Mouse (Mus musculus) MN1 (cell line): ENCODE data around the gene Cuedc2.

Source experiments
- DNase-seq: peaks from one replicate; pipeline ENCODE4 v3.0.0-alpha.2; 2016; ENCODE audit warnings: low spot score

Cuedc2 gene

DNA sequence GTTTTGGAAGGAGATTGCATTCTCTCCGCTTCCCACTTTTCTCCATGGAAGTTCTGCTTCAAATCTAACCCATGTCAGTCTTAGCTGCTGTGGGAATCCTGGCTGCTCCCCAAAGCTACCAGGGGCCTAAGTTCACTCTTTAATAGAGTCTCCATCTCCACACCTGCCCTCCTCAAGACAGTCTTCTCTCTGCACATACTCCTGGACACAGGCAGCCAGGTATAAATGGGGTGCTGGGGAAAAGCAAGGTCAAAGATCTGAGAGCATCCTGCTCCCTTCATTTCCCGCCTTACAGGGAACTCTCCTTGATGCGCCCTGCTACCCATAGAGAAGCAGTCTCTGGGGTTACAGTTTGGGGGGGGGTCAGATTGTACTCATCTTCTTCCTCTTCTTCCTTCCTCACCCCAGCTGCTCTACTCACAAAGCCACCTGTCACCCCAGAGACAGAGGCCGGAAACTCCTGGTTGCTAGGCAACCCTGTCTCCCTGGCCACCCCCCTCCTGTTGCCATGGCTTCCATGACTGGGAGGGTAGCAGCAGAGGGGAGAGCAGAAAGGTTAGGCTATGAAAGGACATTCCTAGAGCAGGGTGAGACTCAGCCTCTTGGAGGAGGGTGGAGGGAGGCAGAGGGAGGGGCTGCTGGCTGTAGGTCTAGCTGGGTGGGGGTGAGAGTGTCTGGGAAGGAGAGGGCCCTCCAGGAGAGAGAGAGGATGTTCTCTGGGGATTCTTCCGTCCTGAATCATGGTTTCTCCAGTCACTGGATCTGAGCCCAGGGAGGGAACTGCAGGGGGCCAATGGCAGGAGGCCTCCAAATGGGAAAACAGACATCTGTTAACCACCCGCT is 17.2 kb downstream of the Cuedc2 start:
- DNase-seq, result peak; percentile 78

GRCm38 (mm10) chr19:46320076-46320785 is 18.3 kb downstream of the Cuedc2 start:
- no peak for DNase-seq

DNA sequence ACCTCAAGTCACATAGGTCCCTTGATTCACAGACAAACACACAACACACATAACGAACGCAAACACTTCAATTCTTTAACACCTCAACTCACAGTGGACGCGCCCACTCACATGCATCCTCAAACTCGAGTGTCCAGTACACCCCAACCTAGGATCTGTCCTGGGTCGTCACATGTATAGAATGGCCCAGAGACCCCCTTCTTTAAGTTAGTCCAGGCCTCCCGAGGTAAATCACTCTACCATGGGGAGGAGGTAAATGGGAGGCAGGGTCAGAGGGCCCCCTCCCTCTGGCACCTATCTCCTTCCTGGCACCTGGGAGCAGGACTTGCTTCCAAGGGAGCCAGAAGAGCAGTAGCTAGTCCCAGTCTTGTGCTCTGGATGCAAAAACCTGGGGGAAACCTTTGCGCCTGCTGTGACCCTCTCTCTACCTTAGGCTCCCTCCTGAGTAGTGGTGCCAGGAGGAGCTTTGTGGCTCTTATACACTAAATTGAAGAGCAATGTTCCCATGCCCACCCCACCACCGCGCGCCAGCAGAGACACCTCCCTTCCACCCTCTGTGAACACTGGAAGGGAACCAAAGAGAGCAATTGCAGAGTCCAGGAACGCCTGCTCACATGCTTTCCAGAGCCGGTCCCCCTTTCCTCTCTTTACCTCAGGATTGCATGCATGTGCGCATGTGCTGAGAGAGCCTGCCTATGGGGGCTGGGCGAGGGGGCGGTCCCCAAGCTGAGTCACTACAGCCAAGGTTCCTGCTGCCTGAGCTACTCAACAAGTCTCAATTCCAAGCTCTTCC is 19.7 kb downstream of the Cuedc2 start:
- DNase-seq, result peak; percentile 83

DNA sequence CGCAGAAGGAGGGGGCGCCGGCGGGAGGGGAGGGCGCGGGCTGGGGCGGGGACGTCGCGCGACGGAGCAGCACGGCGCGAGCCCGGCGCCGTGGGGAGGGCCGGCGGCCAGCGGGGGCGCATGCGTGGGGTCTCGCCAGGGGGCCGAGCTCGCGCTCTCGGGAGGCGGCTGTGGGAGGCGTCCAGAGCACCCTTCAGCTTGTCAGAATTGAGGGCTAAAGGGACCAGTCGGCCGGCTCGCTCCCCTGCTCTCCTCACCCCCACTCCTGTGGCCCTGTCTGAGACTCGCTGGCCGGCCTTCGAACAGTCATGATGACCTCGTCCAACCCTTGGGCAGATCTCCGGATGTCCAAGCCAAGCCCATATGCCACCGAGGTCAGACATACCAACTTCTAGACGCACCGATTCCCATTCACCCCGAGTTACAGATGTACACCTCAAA is 20.5 kb downstream of the Cuedc2 start:
- DNase-seq, result peak; percentile 18

DNA sequence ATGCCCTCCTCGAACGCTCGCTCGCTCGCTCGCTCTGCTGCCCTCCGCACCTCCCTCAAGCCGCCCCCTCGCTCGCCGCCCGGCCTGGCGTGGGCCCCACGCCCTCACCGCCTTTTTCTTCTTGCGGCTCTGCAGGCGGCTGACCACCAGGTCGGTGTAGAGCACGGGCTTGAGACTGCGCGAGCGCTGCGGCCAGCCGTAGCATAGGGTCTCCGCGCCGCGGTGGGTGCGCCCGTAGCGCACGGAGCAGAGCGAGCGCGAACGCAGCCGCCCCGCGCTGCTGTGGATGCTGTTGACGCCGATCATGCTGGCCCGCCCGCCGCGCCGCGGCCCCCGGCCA is 21.0 kb downstream of the Cuedc2 start:
- DNase-seq, result no peak

- no peak for DNase-seq
These were observed 21.5 kb downstream of the Cuedc2 start for GRCm38 (mm10) chr19:46316846-46317545.

- no peak for DNase-seq
These were observed 22.5 kb downstream of the Cuedc2 start for GRCm38 (mm10) chr19:46315752-46316610.

- no peak for DNase-seq
These were observed 23.4 kb downstream of the Cuedc2 start for GRCm38 (mm10) chr19:46314872-46315742.

DNA sequence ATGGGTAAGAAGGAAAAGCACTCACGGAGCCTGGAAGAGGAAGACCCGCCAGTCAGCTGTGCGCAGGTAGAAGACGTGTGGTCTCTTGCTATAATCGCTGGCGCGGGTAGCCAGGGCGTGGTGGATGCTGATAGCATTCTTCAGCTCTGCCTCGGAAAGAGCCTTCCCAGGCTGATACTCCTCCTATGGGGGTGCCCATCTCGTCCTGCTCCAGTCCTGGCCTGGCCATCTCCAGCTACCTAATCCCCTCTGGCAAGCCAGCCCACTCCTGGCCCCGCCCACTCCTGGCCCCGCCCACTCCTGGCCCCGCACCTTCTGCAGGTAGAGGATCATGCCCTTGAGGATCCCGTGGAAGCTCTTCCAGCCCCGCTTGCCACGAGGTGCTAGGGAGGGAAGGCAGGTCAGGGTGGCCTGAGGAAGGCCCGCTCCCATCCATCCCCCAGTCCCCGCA is 24.3 kb downstream of the Cuedc2 start:
- DNase-seq, result no peak

DNA sequence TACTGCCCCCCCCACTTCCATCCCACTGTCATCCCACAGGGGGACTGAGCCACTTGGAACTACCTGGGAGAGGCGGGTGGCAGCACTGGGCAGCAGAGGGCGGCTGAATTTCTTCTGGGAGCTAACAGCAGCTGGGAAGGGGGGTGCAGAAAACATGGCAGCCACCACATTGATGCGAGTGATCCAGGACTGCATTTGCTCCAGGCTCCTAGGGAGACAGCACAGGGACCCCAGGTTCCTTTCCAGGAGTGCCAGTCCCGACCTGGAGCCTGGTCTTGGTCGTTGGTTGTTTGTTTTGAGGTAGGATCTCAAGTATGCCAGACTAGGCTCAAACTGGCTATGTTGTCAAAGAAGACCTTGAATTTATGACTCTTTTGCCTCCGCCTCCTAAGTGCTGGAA is 24.9 kb downstream of the Cuedc2 start:
- no peak for DNase-seq

DNA sequence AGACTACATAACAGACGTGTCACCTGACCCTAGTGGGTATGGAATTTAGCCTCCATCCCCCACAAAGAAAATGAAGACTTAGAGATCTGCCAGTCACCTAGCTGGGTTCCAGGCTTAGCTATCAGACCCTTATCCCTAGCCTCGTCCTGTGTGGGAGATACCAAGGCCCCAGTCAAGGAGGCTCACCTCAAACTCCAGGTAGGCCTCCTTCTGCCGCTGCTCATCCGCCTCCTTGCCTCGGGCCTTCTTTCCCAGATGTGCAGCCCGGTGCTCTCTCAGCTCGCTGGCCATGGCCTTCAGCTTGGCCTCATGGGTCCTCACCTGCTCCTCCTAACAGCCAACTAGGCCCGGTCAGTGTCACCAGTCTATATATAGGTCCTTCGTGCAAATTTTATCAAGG is 25.4 kb downstream of the Cuedc2 start:
- DNase-seq, result no peak

DNA sequence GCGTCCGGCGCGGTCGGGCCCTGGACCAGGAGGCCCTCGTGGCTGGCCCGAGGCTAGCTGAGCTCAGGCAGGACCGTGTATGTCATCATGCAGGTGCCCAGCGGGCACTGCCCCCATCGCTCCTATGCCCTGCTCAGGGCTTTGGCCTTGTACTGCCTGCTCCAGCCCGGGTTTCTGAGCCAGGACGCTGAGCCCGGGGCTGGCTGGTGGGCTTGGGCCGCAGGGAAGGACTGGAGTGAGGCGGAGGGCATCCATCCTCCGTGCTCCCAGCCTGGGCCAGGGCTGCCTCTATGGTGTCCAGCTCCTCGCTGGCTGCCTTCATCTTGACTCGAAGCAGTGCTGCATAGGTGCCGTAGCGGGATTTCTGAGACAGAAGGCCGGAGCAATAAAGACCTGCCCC is 25.9 kb downstream of the Cuedc2 start:
- DNase-seq, result no peak

DNA sequence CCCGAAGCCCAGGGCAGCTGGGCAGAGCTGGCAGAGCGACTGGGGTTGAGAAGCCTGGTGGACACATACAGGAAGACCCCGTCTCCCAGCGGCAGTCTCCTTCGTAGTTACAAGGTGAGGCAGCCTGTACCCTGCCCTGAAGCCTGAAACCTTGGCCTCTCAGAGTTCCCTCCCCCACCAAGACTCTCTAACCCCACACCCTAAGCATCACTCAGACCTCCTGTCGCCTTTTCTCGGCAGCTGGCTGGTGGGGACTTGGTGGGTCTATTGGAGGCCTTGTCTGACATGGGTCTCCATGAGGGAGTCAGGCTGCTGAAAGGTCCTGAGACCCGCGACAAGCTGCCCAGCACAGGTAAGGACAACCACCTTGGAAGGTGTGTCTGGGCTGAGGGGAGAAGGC is 27.2 kb downstream of the Cuedc2 start:
- DNase-seq, result no peak

DNA sequence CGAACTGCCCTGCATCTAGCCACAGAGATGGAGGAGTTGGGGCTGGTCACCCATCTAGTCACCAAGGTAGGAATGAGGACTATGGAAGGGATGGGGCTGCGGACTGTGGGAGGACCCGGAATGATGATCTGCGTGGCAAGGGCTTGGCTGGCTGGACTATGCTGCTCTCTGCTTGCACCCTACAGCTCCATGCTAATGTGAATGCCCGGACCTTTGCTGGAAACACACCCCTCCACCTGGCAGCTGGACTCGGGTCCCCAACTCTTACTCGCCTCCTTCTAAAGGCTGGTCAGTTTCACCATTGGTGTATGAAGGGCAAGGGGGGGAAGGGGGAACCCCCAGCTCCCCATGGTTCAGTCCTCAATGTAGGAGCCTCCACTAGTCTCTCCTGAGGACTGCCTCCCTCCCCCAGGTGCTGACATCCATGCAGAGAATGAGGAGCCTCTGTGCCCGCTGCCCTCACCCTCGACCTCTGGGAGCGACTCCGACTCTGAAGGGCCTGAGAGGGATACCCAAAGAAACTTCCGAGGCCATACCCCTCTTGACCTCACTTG is 28.1 kb downstream of the Cuedc2 start:
- no peak for DNase-seq

DNA sequence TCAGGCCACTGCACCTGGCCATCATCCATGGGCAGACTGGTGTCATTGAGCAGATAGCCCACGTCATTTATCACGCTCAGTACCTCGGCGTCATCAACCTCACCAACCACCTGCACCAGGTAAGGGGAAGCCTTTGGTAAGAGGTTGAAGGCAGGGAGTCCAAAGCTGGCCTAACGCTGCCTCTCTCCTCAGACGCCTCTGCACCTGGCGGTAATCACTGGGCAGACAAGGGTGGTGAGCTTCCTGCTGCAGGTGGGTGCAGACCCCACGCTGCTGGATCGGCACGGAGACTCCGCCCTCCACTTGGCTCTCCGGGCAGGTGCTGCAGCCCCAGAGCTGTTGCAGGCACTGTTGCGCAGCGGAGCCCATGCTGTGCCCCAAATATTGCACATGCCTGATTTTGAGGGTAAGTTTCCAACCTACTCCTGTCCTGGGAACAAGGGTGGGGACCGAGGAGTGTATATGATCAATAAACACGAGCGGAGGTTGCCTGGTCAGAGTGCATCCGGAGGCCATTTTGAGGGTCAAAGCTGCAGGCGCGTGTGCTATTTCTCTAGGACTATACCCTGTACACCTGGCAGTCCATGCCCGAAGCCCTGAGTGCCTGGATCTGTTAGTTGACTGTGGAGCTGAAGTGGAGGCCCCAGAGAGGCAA is 28.7 kb downstream of the Cuedc2 start:
- DNase-seq, result no peak

- DNase-seq, result peak; percentile 85
These were observed 29.6 kb downstream of the Cuedc2 start for GRCm38 (mm10) chr19:46308706-46309435.

DNA sequence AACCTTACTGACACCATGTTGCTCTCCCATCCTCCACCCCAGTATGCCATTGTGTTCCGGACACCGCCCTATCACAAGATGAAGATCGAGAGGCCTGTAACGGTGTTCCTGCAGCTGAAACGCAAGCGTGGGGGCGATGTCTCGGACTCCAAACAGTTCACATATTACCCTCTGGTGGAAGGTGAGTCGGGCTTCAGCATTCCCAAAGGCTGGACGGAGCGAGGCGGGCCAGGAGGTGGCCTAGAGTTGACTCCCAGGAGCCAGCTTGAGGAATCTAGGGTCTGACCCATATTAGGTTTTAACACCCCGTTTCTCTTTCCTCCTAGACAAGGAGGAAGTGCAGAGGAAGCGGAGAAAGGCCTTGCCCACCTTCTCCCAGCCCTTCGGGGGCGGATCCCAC is 30.2 kb downstream of the Cuedc2 start:
- no peak for DNase-seq

DNA sequence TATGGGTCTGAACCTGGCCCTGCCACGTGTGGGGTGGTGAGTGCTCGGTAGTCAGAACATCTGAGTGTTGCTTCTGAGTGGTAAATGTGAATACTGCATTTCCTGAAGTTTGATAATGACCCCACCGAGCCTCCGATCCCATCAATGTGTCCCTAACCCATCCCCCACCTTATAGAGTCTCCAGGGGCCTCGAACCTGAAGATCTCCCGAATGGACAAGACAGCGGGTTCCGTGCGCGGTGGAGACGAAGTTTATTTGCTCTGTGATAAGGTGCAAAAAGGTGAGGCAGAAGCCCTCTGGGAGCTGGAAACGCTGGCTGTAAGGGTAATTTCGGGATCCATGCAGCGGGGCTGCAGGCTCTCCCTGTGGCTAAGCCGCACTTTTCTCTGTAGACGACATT is 30.7 kb downstream of the Cuedc2 start:
- no peak for DNase-seq
